Mouse (Mus musculus) heart, embryonic 12.5 days (tissue): ENCODE measurements at regions not wholly inside any gene's neighbourhood (a gene's known extent, or its start where the extent isn't known, plus 50 kb on each side); places are given as distances from the start of the nearest gene placed in this dataset.

Experiments
- ATAC-seq: fragments of 200-750 bp; cut with Nextera tagmentation; 2 replicates; pipeline ENCODE4 v1.8.0; 2017; ENCODE audit warnings: moderate TSS enrichment, moderate library complexity; ENCODE audit not compliant: insufficient number of reproducible peaks, low FRiP score
- H3K27ac ChIP-seq: fragments of 300-500 bp; sonication (generic); 2 replicates; pipeline ENCODE4 v1.5.1; 2016; ENCODE audit warnings: mild to moderate bottlenecking, moderate library complexity; ENCODE audit not compliant: poor library complexity, severe bottlenecking
- H3K27me3 ChIP-seq: fragments of 300-500 bp; sonication (generic); replicated peaks from 2 replicates; pipeline ENCODE4 v1.6.1; 2016; ENCODE audit warnings: mild to moderate bottlenecking, moderate library complexity
- H3K36me3 ChIP-seq: fragments of 300-500 bp; sonication (generic); 2 replicates; pipeline ENCODE4 v1.6.1; 2016; ENCODE audit warnings: mild to moderate bottlenecking, moderate library complexity
- H3K4me1 ChIP-seq: fragments of 300-500 bp; sonication (generic); replicated peaks from 2 replicates; pipeline ENCODE4 v1.6.1; 2016; ENCODE audit warnings: mild to moderate bottlenecking
- H3K4me2 ChIP-seq: fragments of 300-500 bp; sonication (generic); 2 replicates; pipeline ENCODE4 v1.6.1; 2016; ENCODE audit warnings: mild to moderate bottlenecking, moderate library complexity
- H3K4me3 ChIP-seq: fragments of 300-500 bp; sonication (generic); 2 replicates; pipeline ENCODE4 v1.5.1; 2016; ENCODE audit warnings: mild to moderate bottlenecking
- H3K9ac ChIP-seq: fragments of 300-500 bp; sonication (generic); 2 replicates; pipeline ENCODE4 v1.6.1; 2016; ENCODE audit warnings: mild to moderate bottlenecking, moderate library complexity
- H3K9me3 ChIP-seq: fragments of 300-500 bp; sonication (generic); replicated peaks from 2 replicates; pipeline ENCODE4 v1.6.1; 2016; ENCODE audit warnings: mild to moderate bottlenecking, moderate library complexity
- WGBS: fragments of 180-500 bp; shearing (Covaris S2); methylation state at CpG from one replicate; pipeline ENCODE4 v1.1.7; 2016; 5-methylcytosine and 5-hydroxymethylcytosine counted together

- Histone ChIP-seq H3K27me3 (no peaks in the 10 kb centered on the region), H3K4me1 (no peaks in the 10 kb centered on the region), H3K27ac (no peak overlapping the region), H3K36me3 (no peaks in the 10 kb centered on the region), H3K9me3 (no peaks in the 10 kb centered on the region), H3K9ac (no peak overlapping the region), H3K4me3 (no peak overlapping the region), H3K4me2 (no peak overlapping the region)
- no peak for ATAC-seq
- 66% methylated on average over 1 of the region's 1 CpGs for WGBS
Measured at GRCm38 (mm10) chrX:77307374-77307773, 203.4 kb upstream of the Tbl1x start.

- H3K4me1 ChIP-seq = no peaks in the 10 kb centered on the region
- WGBS = 65% methylated on average over 3 of the region's 3 CpGs
- no peak overlapping the region for H3K9ac ChIP-seq
- no peaks in the 10 kb centered on the region for H3K27me3 ChIP-seq
- no peak overlapping the region for H3K4me2 ChIP-seq
- H3K27ac ChIP-seq = no peak overlapping the region
- H3K9me3 ChIP-seq = no peaks in the 10 kb centered on the region
- no peak for ATAC-seq
- H3K4me3 ChIP-seq = no peak overlapping the region
- H3K36me3 ChIP-seq = no peaks in the 10 kb centered on the region
Measured at GRCm38 (mm10) chrX:77314384-77314783, 196.4 kb upstream of the Tbl1x start.

DNA sequence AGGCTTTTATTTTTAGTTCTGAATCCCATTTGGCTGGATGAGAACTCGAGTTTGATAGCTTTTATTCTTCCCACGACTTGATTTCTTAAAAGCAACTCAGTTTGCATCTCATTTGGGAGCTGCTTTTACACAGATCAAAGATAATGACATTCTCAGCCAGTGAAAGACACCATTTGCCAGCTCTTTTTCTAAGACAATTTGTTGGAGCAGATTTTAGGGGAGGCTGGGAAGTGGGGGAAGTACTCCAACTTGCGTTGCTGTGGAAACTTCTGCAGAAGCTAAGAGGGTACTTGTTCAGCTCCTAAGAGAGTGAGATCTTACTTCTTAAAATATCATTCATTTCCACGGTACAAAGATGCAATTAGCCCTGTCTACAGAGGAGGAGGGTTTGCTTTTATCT lies 187.2 kb upstream of the Tbl1x start:
- Histone ChIP-seq H3K27ac (no peak overlapping the region), H3K4me3 (no peak overlapping the region), H3K9ac (no peak overlapping the region), H3K4me2 (no peak overlapping the region), H3K36me3 (no peaks in the 10 kb centered on the region), H3K9me3 (no peaks in the 10 kb centered on the region), H3K4me1 (no peaks in the 10 kb centered on the region), H3K27me3 (no peaks in the 10 kb centered on the region)
- no peak for ATAC-seq
- WGBS = 36% methylated on average over 4 of the region's 4 CpGs

GRCm38 (mm10) chrX:77353181-77353580 lies 157.6 kb upstream of the Tbl1x start:
- no peak for ATAC-seq

DNA sequence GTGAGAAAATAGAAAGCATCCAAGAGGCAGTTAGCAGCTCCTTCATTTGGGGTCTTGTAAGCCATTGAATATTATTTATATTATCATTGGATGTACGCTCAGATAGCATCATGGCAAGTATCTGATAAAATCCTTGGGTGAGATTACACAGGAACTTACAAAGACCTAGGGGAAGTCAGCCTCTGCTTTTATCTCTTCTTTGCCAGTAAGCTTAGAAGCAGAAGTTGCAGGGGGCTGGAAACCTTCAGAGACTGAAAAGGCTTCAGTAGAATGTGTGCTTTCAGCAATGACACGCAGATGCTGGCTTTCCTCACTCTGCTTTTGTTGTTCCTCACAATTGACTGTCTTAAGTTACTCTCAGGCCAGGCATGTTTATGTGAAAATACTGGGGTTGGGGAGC lies 150.3 kb upstream of the Tbl1x start:
- Histone ChIP-seq H3K4me3 (no peak overlapping the region), H3K27me3 (no peaks in the 10 kb centered on the region), H3K27ac (no peak overlapping the region), H3K9ac (no peak overlapping the region), H3K4me2 (no peak overlapping the region), H3K36me3 (no peaks in the 10 kb centered on the region), H3K9me3 (no peaks in the 10 kb centered on the region), H3K4me1 (no peaks in the 10 kb centered on the region)
- no peak for ATAC-seq
- 49% methylated on average over 2 of the region's 2 CpGs for WGBS

More at GRCm38 (mm10) chrX:77353181-77353580, 157.6 kb upstream of the Tbl1x start:
- no peaks in the 10 kb centered on the region for H3K36me3 ChIP-seq
- no peak overlapping the region for H3K9ac ChIP-seq
- no peak overlapping the region for H3K4me3 ChIP-seq
- no peaks in the 10 kb centered on the region for H3K9me3 ChIP-seq
- H3K4me1 ChIP-seq = no peaks in the 10 kb centered on the region
- no peaks in the 10 kb centered on the region for H3K27me3 ChIP-seq
- WGBS = 36% methylated on average over 2 of the region's 2 CpGs
- H3K27ac ChIP-seq = no peak overlapping the region
- H3K4me2 ChIP-seq = no peak overlapping the region

GRCm38 (mm10) chrX:77361106-77361505 lies 149.7 kb upstream of the Tbl1x start:
- Histone ChIP-seq H3K27me3 (no peaks in the 10 kb centered on the region), H3K4me2 (no peak overlapping the region), H3K4me3 (no peak overlapping the region), H3K27ac (no peak overlapping the region), H3K4me1 (no peaks in the 10 kb centered on the region), H3K9me3 (no peaks in the 10 kb centered on the region), H3K36me3 (no peaks in the 10 kb centered on the region), H3K9ac (no peak overlapping the region)
- WGBS = 62% methylated on average over 2 of the region's 2 CpGs
- ATAC-seq = no peak

GRCm38 (mm10) chrX:77363657-77364056 lies 147.2 kb upstream of the Tbl1x start:
- Histone ChIP-seq H3K9ac (no peak overlapping the region), H3K36me3 (no peaks in the 10 kb centered on the region), H3K9me3 (no peaks in the 10 kb centered on the region), H3K4me2 (no peak overlapping the region), H3K4me3 (no peak overlapping the region), H3K4me1 (no peaks in the 10 kb centered on the region), H3K27ac (no peak overlapping the region), H3K27me3 (no peaks in the 10 kb centered on the region)
- WGBS = 22% methylated on average over 1 of the region's 1 CpGs
- ATAC-seq = no peak

DNA sequence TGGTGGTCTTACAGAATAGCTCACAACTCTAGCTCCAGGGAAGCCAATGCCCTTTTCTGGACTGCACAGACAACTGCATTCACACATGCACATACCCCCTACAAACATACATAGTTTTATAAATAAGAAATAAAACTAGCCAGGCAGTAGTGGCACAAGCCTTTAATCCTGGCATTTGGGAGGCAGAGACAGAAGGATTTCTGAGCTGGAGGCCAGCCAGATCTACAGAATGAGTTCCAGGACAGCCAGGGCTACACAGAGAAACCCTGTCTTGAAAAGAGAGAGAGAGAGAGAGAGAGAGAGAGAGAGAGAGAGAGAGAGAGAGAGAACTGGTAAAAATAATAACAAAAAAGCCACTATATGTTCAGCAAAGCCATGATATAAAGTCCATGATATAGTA lies 143.5 kb upstream of the Tbl1x start:
- no peak for ATAC-seq
- H3K27me3 ChIP-seq = no peaks in the 10 kb centered on the region
- H3K9me3 ChIP-seq = no peaks in the 10 kb centered on the region
- no peaks in the 10 kb centered on the region for H3K4me1 ChIP-seq
- H3K4me3 ChIP-seq = no peak overlapping the region
- no peak overlapping the region for H3K9ac ChIP-seq
- no peaks in the 10 kb centered on the region for H3K36me3 ChIP-seq
- no peak overlapping the region for H3K4me2 ChIP-seq
- H3K27ac ChIP-seq = no peak overlapping the region

DNA sequence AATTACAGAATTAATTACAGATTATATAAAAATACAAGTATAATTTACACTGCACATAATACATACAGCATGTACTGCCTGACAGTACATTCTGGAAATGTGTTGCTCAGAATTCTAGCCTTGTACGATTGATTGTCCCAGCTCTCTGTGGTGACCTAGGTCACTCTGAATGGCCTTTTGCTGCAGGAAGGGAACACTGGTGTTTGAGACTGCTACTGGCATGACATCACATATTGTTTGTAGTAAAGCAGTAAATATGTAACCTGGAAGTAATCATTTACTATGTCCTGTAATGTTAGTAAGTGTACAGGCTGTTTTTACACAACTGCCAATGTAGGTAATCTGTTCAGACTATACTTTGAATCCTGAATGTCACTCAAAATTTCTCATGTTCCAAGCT lies 123.5 kb upstream of the Tbl1x start:
- Histone ChIP-seq H3K27ac (no peak overlapping the region), H3K9ac (no peak overlapping the region), H3K4me3 (no peak overlapping the region), H3K9me3 (no peaks in the 10 kb centered on the region), H3K36me3 (no peaks in the 10 kb centered on the region), H3K4me2 (no peak overlapping the region), H3K4me1 (no peaks in the 10 kb centered on the region), H3K27me3 (no peaks in the 10 kb centered on the region)
- no peak for ATAC-seq
- 85% methylated on average over 1 of the region's 1 CpGs for WGBS

- H3K4me1 ChIP-seq = no peaks in the 10 kb centered on the region
- H3K27me3 ChIP-seq = no peaks in the 10 kb centered on the region
- no peaks in the 10 kb centered on the region for H3K9me3 ChIP-seq
- H3K4me3 ChIP-seq = no peak overlapping the region
- no peaks in the 10 kb centered on the region for H3K36me3 ChIP-seq
- H3K27ac ChIP-seq = no peak overlapping the region
- WGBS = 67% methylated on average over 4 of the region's 4 CpGs
- ATAC-seq = no peak
- no peak overlapping the region for H3K9ac ChIP-seq
- H3K4me2 ChIP-seq = no peak overlapping the region
Measured at GRCm38 (mm10) chrX:77391760-77392446, 118.9 kb upstream of the Tbl1x start.

GRCm38 (mm10) chrX:77406896-77407295 lies 103.9 kb upstream of the Tbl1x start:
- Histone ChIP-seq H3K36me3 (no peaks in the 10 kb centered on the region), H3K4me1 (no peaks in the 10 kb centered on the region), H3K4me3 (no peak overlapping the region), H3K27me3 (no peaks in the 10 kb centered on the region), H3K9me3 (no peaks in the 10 kb centered on the region), H3K4me2 (no peak overlapping the region), H3K27ac (no peak overlapping the region), H3K9ac (no peak overlapping the region)
- ATAC-seq = no peak
- WGBS = 77% methylated on average over 3 of the region's 3 CpGs

DNA sequence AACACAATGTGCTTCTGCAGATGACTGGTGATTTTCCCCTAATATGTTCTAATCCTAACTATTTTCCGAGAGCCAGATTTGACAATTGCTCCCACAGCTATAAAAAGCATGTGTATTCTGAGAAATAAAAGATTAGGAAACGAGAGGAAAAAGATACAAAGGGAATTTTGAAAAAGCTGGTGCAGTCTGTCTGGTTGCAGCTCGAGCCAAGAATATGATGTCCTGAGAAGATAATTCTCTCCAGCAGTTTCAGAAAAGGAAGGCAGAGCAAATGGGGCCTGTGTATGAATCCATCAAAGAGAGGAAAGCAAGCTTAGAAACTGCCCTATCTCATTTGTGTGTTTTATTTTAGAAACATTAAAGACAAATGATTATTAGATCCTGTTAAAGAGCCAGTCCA lies 102.9 kb upstream of the Tbl1x start:
- Histone ChIP-seq H3K27ac (no peak overlapping the region), H3K9ac (no peak overlapping the region), H3K36me3 (no peaks in the 10 kb centered on the region), H3K4me2 (no peak overlapping the region), H3K4me1 (no peaks in the 10 kb centered on the region), H3K4me3 (no peak overlapping the region), H3K9me3 (no peaks in the 10 kb centered on the region), H3K27me3 (no peaks in the 10 kb centered on the region)
- WGBS = 36% methylated on average over 3 of the region's 3 CpGs
- ATAC-seq = no peak
